Mouse (Mus musculus): ENCODE data around the gene Insl6.

Insl6 gene

DNA sequence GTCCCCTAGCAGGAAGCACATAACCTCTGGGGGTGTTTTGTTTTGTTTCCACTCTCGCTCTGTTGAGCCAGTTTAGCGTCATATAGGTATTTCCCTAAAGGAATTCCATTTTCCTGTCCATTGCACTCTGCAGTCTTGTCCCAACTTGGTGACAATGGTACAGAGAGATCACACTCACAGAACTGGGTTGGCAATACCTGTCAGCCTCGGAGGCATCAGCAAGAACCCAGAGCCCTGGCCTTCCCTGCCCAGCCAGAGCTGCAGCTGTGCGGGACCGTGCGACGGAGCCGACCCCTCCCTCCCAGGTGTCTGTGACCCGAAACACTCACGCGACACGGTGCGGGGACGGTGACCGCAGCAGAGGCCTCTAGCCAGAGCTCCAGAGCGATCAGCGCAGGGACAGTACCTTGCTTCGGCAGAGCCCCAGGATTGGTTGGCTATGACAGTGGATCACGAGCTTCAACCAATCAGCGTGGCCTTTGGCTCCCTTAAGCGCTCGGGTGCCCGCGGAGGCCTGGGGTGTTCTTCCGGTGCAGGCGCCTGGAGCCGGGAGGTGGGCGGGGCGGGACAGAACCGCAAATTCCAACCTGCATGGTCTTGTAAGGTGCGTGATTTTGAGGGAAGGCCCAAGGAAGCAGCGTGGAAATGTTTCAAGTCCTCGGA lies 36.4 kb upstream of the Insl6 start:
- in situ Hi-C loops (cut with MboI; ENCODE audit: unreplicated experiment in 2 of 2), result loop anchor here (10.0 to 25.0 kb wide), 2 partner anchors 123 to 451 kb away; partner anchors contain the start of genes 9930021J03Rik (in 1 of the 2) and Ranbp6 (in 1 of the 2)

DNA sequence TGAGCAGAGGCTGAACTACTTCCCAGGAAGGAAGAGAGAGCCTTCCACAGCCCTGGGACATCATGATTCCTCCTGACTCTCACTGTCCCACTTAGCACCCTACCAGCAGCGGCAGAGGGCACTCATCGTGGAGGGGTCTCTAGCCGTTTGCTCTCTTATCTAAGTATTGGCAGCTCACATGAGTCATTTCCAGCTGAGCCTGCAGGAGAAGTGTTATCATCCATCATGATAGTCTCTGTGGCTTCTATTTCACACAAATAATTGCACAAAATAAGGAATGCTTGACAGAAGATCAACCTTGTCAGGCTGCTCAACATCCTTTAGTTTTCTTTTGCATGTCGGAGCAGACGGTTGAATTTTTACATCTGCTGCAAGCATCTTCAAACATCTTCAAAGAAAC lies 35.1 kb upstream of the Insl6 start:
- in situ Hi-C loops (cut with MboI; ENCODE audit: unreplicated experiment in 2 of 2), result loop anchor here (10.0 to 25.0 kb wide), 2 partner anchors 125 to 452 kb away; partner anchors contain the start of genes 9930021J03Rik (in 1 of the 2) and Ranbp6 (in 1 of the 2)

GRCm38 (mm10) chr19:29356281-29356680 lies 31.1 kb upstream of the Insl6 start:
- in situ Hi-C loops (cut with MboI; ENCODE audit: unreplicated experiment in 2 of 2), result loop anchor here (5.0 to 25.0 kb wide), 4 partner anchors 146 to 1191 kb away; partner anchors contain the start of genes 9930021J03Rik (in 1 of the 2) and Ranbp6 (in 1 of the 2)

DNA sequence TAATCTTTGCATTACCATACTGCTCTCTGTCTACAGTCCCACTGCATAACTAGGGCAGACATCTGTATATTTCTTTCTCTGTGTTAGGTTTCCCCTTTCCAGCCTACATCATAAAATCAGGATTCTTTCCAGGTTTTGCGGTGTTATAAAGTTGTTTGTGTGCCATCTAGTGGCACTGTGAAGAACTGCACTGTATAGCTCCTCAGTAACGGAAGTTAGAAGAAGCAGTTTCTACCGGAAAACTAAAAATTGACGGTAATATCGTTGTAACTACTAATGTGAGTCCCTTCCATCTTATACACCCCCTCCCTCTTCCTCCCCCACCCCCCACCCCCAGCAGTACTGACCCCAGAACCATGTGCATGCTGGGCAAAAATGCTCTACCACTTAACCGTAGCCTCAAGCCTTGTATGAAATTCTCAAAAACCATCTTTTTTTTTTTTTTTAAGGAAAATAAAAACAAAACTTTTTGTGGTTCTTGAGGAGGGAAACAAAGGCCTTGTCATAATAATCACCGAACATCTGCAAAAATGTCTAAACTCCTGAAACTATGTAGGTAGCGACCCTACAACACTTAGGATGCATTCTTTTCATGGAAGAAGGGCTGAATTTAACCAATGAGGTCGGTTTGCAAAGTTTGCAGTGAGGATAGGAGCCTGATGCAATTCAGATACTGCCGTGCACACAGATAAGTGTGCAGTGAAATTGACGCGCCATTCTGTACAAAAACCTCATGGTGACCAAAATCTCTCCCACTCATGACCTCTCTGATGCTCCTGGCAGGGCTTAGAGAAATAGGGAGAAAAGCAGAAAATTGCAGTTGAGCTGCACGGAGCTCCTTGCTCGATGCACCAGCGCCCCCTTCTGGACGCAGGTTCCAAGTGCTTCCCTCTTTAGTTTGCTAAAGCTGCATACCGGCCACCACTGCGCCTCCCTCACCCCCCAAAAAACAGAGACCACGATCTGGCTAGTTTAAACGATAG lies 30.0 kb upstream of the Insl6 start:
- in situ Hi-C loops (cut with MboI; ENCODE audit: unreplicated experiment in 2 of 2), result loop anchor here (5.0 to 25.0 kb wide), 8 partner anchors 147 to 1908 kb away; partner anchors contain the start of genes 9930021J03Rik (in 1 of the 2) and Ranbp6 (in 1 of the 2)

DNA sequence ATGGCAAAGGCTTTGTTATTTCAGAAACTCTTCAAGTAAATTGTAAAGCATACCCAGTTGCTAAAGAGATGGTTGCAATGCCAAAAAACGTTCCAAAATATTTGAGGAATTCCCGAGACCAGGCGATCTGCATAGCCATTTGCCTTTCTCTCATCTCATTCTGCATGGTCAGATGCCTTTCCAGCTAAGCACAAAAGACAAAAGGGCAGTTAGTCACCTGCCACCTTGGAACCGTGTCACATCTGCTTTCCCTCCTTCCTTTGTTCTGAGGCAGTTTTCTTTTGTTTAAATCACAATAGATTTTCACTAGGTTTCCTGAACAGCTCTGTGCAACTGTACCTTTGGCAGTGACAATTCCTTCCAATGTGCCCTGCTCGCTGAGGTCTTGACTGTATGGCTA lies 25.8 kb upstream of the Insl6 start:
- in situ Hi-C loops (cut with MboI; ENCODE audit: unreplicated experiment in 2 of 2), result loop anchor here (5.0 to 25.0 kb wide), 7 partner anchors 221 to 1904 kb away; partner anchors contain the start of genes 9930021J03Rik (in 1 of the 2) and Ranbp6 (in 1 of the 2)

DNA sequence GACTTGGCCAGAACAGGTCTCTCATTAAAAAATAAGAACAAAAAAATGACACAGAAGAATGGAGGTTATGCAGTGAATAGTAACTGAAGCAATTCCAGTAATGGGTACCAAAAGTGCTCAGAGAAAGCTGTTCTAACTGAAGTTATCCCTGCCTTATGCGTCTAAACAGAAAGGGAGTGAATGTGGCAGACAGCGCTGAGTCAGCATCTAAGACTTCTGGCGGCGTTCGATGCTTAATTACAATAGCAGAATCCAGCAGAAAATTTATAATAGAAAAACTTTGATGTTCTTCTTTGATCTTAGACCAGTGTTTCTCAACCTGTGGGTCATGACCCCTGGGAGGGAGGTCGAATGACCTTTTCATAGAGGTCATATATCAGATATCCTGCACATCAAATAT lies 20.5 kb upstream of the Insl6 start:
- in situ Hi-C loops (cut with MboI; ENCODE audit: unreplicated experiment in 2 of 2), result loop anchor here in 1 of 2 experiments (25.0 kb wide), 1 partner anchor 1908 kb away; the partner anchor contains the start of gene Pum3

GRCm38 (mm10) chr19:29344868-29345267 lies 19.7 kb upstream of the Insl6 start:
- in situ Hi-C loops (cut with MboI; ENCODE audit: unreplicated experiment in 2 of 2), result loop anchor here in 1 of 2 experiments (25.0 kb wide), 1 partner anchor 1908 kb away; the partner anchor contains the start of gene Pum3

GRCm38 (mm10) chr19:29342281-29342680 lies 17.1 kb upstream of the Insl6 start:
- in situ Hi-C loops (cut with MboI; ENCODE audit: unreplicated experiment in 2 of 2), result loop anchor here in 1 of 2 experiments (25.0 kb wide), 1 partner anchor 1905 kb away; the partner anchor contains the start of gene Pum3

DNA sequence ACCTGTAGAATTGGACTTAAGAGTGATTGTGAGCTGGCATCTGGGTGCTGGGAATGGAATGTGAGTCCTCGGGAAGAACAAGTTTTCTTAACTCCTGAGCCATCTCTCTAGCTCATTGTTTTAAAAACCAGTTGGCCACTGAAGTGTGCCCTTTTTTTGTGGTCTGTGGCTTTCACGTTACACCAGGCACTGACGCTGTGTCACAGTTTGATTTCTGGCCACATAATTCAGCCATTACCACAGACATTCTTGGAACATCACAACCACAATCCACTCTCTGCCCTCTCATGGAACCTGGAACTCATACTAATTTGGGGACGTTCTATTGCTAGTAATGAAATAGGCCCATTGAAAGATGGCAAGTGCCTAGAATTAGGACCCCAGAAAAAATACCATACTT lies 15.9 kb upstream of the Insl6 start:
- in situ Hi-C loops (cut with MboI; ENCODE audit: unreplicated experiment in 2 of 2), result loop anchor here in 1 of 2 experiments (25.0 kb wide), 1 partner anchor 1904 kb away; the partner anchor contains the start of gene Pum3

DNA sequence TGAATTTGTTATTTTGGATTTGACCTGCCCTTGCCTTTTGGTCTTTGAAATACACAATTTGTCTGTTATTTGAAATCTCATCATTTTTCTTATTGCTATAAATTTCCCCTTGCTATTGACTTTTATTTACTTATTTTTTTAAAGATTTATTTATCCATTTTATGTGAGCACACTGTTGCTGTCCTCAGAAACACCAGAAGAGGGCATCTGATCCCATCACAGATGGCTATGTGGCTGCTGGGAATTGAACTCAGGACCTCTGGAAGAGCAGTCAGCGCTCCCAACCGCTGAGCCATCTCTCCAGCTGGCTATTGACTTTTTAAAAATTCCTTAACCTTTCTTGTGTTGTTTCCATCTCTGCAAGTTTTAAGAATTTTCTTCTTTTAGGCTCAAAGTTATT lies 11.5 kb upstream of the Insl6 start:
- in situ Hi-C loops (cut with MboI; ENCODE audit: unreplicated experiment in 2 of 2), result loop anchor here in 1 of 2 experiments (25.0 kb wide), 1 partner anchor 1899 kb away; the partner anchor contains the start of gene Pum3

DNA sequence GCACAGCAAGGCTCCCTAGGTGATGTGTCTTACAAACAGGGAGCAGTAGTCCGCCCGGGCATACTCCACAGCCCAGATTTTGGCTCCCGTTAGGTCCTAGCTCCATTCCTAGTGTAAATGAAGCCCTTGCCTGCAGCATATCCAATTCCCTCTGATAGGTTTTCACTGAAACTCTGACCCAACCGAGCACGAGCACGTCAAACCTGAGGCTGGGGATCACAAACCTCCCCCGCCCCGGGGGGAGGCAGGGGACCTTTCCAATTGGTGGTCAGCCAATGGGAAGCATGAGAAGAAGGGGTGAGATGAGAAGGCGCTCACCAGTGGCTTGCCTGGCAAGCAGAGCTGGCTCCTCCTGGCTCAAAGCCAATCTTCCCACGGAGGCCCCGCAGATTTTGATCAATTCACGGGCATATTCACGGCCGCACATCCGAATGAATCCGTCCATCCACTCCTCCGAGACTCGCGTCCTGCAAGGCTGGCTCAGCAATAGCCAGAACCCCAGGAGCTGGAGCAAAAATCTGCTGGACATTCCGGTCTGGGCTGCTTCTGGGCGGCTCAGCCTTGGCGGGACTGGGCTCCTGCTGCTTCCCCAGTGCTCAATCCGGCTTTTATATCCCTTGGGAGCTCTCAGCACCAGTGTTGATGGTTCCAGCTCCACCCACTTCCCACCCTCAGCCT lies 9.1 kb upstream of the Insl6 start, which contains the start of gene Rln1:
TSS of gene Rln1 (minus strand) at position 603 of the 678 bp plus-strand sequence.
- in situ Hi-C loops (cut with MboI; ENCODE audit: unreplicated experiment in 2 of 2), result loop anchor here in 1 of 2 experiments (25.0 kb wide), 1 partner anchor 1897 kb away; the partner anchor contains the start of gene Pum3

DNA sequence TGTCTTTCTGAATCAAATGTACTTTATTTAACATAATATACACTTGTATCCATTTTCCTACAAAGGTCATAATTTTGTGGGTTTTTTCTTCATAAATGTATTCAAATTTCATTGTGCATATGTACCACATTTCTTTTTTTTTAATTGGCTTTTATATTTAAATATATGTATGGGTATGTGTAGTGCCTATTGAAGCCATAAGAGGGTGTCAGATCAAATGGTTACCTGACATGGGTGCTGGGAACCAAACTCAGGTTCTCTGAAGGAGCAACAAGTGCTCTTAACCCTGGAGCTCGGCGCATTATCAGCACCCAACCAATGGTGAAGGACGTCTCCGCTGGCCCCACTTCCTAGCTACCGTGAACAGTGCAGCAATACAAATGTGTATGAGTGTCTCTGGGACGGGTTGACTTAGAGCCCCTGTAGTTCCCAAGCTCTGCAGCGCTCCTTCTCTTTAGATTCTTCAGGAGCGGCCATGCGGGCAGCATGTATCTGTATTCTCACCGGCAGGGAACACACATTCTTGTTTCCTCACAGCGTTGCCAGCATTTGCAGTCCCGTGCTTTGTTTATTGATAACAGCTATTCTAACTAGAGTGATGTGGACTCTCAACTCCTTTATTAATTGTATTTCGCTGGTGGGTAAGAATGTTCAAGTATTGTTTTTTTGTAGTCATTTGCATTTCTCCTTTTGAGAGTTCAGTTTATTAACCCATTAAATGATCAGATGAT lies 1.8 kb upstream of the Insl6 start:
- in situ Hi-C loops (cut with MboI; ENCODE audit: unreplicated experiment in 2 of 2), result loop anchor here in 1 of 2 experiments (25.0 kb wide), 1 partner anchor 1890 kb away; the partner anchor contains the start of gene Pum3

GRCm38 (mm10) chr19:29326396-29326795 lies 1.2 kb upstream of the Insl6 start:
- in situ Hi-C loops (cut with MboI; ENCODE audit: unreplicated experiment in 2 of 2), result loop anchor here in 1 of 2 experiments (25.0 kb wide), 1 partner anchor 1889 kb away; the partner anchor contains the start of gene Pum3

GRCm38 (mm10) chr19:29325852-29326180 lies 660 bp upstream of the Insl6 start:
- in situ Hi-C loops (cut with MboI; ENCODE audit: unreplicated experiment in 2 of 2), result loop anchor here in 1 of 2 experiments (25.0 kb wide), 1 partner anchor 1889 kb away; the partner anchor contains the start of gene Pum3

DNA sequence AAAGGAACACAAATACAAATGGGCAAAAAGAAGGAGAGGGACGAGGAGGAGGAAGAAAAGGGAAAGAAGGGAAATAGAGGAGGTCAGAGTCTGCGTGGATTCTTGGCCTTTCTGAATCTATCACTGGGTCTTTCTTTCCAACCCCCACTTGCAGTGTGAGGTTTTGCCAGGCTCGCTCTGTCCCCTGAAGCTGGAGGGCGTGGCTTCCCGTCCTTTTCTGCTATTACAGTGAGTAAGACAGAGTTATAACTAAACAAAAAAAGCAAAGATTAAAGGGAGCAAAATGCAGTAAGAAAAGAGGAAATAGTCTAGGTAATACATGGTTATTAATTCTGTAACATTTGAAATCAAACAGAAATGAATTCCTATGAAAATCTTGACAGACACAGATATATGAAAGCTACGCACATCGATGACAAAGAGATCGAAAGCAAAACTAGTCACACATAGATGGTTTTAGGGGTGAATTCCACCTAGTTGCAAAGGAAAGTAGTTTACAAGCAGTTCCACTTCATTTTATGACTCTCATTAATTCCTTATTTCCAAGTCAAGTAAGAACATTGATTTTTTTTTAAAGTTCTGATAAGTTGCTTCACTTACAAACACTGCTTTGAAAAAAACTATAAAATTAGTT lies 1.6 kb downstream of the Insl6 start:
- in situ Hi-C loops (cut with MboI; ENCODE audit: unreplicated experiment in 2 of 2), result no loop called here

DNA sequence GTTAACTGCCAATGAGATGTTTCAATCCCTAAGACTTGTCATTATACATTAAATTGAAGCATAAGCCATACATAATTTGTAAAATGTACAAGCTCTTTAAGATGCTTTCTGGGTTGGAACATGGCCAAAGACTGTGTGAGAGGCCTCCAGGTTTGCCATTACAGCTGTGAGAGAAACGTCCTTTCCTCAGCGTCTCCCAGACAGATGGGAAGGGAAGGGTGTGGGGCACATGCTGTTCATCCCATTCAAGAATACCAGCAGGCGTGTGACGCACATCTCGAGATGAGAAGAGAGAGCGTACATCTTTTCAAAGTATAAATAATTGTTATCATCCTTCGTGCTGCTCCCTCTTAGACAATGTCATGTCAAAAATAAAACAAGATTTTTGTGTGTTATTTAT lies 12.5 kb downstream of the Insl6 start:
- in situ Hi-C loops (cut with MboI; ENCODE audit: unreplicated experiment in 2 of 2), result no loop called here

DNA sequence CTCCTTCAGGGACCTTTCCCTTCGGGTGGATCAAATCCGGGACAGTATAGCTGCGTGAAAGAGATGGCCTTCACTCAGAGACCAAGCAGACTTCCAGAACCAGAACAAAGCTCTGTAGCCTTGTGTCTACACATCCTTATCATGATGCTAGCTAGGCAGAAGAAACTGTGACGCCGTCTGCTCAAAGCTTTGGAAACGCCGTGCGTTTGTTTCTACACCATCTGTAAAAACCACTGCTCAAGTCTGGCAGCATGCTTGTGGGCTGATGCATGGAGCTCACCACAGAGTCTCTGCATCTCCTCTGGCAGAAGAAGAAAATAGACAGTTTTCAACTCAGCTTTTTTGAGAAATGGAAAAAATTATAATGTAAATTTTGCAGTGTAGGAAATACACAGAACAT lies 13.4 kb downstream of the Insl6 start:
- in situ Hi-C loops (cut with MboI; ENCODE audit: unreplicated experiment in 2 of 2), result no loop called here

DNA sequence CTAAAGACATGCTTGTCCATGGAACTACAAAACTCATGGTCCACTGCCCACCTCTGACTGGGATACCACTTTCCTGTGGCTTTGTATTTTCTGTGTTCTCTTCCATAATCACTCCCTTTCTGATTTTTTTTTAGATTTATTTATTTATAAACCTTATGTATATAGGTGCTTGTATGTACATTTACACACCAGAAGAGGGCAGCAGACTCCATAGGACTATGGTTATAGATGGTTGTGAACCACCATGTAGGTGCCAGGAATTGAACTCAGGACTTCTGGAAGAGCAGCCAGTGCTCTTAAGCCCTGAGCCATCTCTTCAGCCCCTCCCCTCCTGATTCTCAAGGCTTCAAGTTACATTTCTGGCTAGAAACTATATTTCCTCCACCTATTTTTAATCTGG lies 16.3 kb downstream of the Insl6 start:
- in situ Hi-C loops (cut with MboI; ENCODE audit: unreplicated experiment in 2 of 2), result no loop called here
